Mouse (Mus musculus): Measurements from ENCODE around the gene Hinfp. TPM values are rescaled to one million over a fixed set of nuclear protein-coding genes. Genes with fewer than 3 reads are reported as not detected.
"Not testable (repeated sequence)": the region's sequence is repeated elsewhere in the genome, so short reads cannot be mapped to it uniquely, and the experiment has no call there.

The Hinfp gene
- polyA plus RNA-seq, 1 experiment from 2014 or later = 27.2 TPM

DNA sequence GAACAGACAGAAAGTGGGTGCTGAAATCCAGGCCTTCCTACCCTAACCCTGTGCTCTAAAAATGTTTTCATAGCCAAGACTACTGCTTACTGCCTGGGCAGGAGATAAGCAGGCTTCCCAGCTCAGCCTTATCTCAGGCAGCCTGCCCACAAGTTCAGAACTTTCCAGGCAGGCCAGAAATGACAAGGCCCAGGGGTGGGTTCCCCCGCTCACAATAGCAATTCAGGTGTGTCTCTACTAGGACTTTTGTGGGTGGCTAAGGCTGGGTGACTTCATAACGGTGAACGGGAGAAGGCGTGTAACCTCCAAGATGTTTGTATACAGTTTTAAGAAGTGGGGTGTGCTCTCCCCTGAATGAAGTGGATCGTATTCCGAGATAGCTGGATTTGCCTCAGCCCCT, 37.8 kb upstream of the Hinfp start:
- WGBS = 8% methylated on average over 6 of the region's 6 CpGs
- peaks cover 14% of the 10 kb centered on the region for H3K4me1 ChIP-seq (ENCODE audit: insufficient read depth, low read length)
- peak overlapping the region; percentile 71 for H3K4me2 ChIP-seq (replicated peaks; ENCODE audit: low read depth, low read length)
- no peaks in the 10 kb centered on the region for H3K27me3 ChIP-seq (ENCODE audit: insufficient read depth, low read length)
- peak overlapping the region; percentile 94 for H3K9ac ChIP-seq (replicated peaks; ENCODE audit: low read length)
- H3K9me3 ChIP-seq (ENCODE audit: low read length) = no peaks in the 10 kb centered on the region
- peak overlapping the region; percentile 90 for H3K4me3 ChIP-seq (ENCODE audit: low read length)
- H3K36me3 ChIP-seq (ENCODE audit: insufficient read depth, low read length) = peaks cover 23% of the 10 kb centered on the region
- peak overlapping the region; percentile 99 for H3K27ac ChIP-seq (ENCODE audit: low read length)
- ATAC-seq (ENCODE audit: low FRiP score, low TSS enrichment) = peak; percentile 37

DNA sequence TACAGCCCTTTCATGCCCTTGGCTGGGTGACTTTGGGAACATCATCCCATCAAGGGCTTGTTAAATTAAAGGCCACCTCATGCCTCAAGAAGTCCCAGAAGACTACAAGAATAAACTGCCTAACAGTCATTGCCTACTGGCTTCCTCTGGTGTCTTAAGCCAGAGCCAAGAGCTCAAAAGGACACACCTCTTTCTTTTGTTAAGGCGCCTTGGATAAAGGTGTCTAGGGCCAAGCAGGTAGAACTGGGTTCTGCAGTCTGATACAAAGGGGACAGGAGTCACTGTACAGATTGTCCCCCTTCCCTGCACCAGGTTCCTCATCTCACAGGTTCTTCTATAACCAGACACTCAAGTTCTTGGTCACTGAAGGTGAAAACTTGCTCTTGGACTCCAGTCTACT, 37.1 kb upstream of the Hinfp start:
- no peaks in the 10 kb centered on the region for H3K27me3 ChIP-seq (ENCODE audit: insufficient read depth, low read length)
- peak overlapping the region; percentile 94 for H3K9ac ChIP-seq (replicated peaks; ENCODE audit: low read length)
- H3K36me3 ChIP-seq (ENCODE audit: insufficient read depth, low read length) = peaks cover 16% of the 10 kb centered on the region
- H3K4me1 ChIP-seq (ENCODE audit: insufficient read depth, low read length) = peaks cover 18% of the 10 kb centered on the region
- peak overlapping the region; percentile 71 for H3K4me2 ChIP-seq (replicated peaks; ENCODE audit: low read depth, low read length)
- no peak for ATAC-seq (ENCODE audit: low FRiP score, low TSS enrichment)
- H3K27ac ChIP-seq (ENCODE audit: low read length) = 0 out of 2 replicates have a peak overlapping the region, but pooled peaks have one; percentile 99
- H3K9me3 ChIP-seq (ENCODE audit: low read length) = no peaks in the 10 kb centered on the region
- H3K4me3 ChIP-seq (ENCODE audit: low read length) = peak overlapping the region; percentile 90; the same call in 1 of the 2 replicates
- WGBS = 93% methylated on average over 1 of the region's 1 CpGs

DNA sequence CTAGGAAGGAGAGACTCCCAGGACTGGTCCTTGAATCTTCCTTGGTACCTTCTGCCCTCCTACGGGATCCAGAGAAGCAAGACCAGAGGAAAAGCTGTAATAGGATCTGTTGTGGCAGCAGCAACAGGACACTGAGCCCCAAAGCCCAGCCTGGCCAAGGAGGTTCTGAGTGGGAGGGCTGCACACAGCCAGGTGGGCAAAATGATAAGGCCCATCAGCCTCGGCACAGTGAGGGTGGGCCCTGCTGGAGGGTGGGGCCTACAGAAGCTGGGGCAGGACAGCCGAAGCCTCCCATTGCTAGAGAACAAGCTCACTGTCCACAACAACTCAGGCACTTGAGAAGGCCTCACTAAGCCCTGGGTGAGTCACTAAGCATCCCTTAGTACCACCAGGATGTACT, 36.7 kb upstream of the Hinfp start:
- H3K4me2 ChIP-seq (replicated peaks; ENCODE audit: low read depth, low read length) = peak overlapping the region; percentile 71; the same call in 1 of the 2 replicates
- H3K27me3 ChIP-seq (ENCODE audit: insufficient read depth, low read length) = no peaks in the 10 kb centered on the region
- peaks cover 12% of the 10 kb centered on the region for H3K36me3 ChIP-seq (ENCODE audit: insufficient read depth, low read length)
- no peaks in the 10 kb centered on the region for H3K9me3 ChIP-seq (ENCODE audit: low read length)
- H3K9ac ChIP-seq (replicated peaks; ENCODE audit: low read length) = peak overlapping the region; percentile 94
- no peak overlapping the region for H3K27ac ChIP-seq (ENCODE audit: low read length)
- peaks cover 22% of the 10 kb centered on the region for H3K4me1 ChIP-seq (ENCODE audit: insufficient read depth, low read length)
- no peak overlapping the region for H3K4me3 ChIP-seq (ENCODE audit: low read length)
- no peak for ATAC-seq (ENCODE audit: low FRiP score, low TSS enrichment)
- 51% methylated on average over 3 of the region's 3 CpGs for WGBS

DNA sequence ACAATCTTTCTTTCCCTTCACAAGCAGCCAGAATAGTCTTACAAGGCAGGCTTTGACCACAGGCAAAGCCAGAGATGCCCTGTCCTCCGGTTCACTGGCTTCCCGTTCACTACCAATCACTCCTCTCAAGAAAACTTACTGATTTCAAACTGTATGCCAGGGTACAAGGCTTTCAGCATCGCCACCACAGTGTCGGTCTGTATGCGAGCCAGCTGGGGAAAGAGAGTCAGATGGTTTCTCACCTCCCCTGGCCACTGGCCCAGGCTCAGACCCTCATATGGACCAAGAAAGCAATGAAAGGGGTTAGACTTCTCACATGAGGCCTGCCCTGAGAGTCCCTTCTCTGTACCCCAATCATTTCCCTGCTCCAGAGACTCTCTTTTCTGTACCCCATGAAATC, 36.0 kb upstream of the Hinfp start:
- no peak overlapping the region for H3K9ac ChIP-seq (replicated peaks; ENCODE audit: low read length)
- H3K9me3 ChIP-seq (ENCODE audit: low read length) = no peaks in the 10 kb centered on the region
- H3K36me3 ChIP-seq (ENCODE audit: insufficient read depth, low read length) = peaks cover 14% of the 10 kb centered on the region
- WGBS = 89% methylated on average over 5 of the region's 5 CpGs
- H3K27me3 ChIP-seq (ENCODE audit: insufficient read depth, low read length) = no peaks in the 10 kb centered on the region
- no peak overlapping the region for H3K27ac ChIP-seq (ENCODE audit: low read length)
- H3K4me3 ChIP-seq (ENCODE audit: low read length) = no peak overlapping the region
- H3K4me1 ChIP-seq (ENCODE audit: insufficient read depth, low read length) = peaks cover 29% of the 10 kb centered on the region
- H3K4me2 ChIP-seq (replicated peaks; ENCODE audit: low read depth, low read length) = no peak overlapping the region
- no peak for ATAC-seq (ENCODE audit: low FRiP score, low TSS enrichment)

DNA sequence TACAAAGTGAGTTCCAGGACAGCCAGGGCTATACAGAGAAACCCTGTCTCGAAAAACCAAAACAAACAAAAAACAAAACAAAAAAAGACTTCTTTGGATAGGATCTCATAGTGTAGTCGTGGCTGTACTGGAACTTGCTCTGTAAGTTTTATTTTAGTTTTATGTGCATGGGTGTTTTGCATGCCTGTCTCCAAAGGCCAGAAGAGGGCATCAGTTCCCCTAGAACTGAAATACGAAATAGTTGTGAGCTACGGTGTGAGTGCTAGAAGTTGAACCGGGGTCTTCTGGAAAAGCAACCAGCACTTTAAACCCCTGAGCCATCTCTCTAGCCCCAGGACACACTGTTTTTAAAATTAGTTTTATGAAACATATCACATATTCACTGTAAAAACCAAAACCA, 33.1 kb upstream of the Hinfp start:
- Histone ChIP-seq H3K27me3 (ENCODE audit: insufficient read depth, low read length) (no peaks in the 10 kb centered on the region), H3K4me3 (ENCODE audit: low read length) (no peak overlapping the region), H3K4me1 (ENCODE audit: insufficient read depth, low read length) (peaks cover 29% of the 10 kb centered on the region), H3K9ac (replicated peaks; ENCODE audit: low read length) (no peak overlapping the region), H3K9me3 (ENCODE audit: low read length) (no peaks in the 10 kb centered on the region), H3K4me2 (replicated peaks; ENCODE audit: low read depth, low read length) (no peak overlapping the region), H3K27ac (ENCODE audit: low read length) (no peak overlapping the region), H3K36me3 (ENCODE audit: insufficient read depth, low read length) (peaks cover 19% of the 10 kb centered on the region)
- no peak for ATAC-seq (ENCODE audit: low FRiP score, low TSS enrichment)
- WGBS = 81% methylated on average over 5 of the region's 5 CpGs

DNA sequence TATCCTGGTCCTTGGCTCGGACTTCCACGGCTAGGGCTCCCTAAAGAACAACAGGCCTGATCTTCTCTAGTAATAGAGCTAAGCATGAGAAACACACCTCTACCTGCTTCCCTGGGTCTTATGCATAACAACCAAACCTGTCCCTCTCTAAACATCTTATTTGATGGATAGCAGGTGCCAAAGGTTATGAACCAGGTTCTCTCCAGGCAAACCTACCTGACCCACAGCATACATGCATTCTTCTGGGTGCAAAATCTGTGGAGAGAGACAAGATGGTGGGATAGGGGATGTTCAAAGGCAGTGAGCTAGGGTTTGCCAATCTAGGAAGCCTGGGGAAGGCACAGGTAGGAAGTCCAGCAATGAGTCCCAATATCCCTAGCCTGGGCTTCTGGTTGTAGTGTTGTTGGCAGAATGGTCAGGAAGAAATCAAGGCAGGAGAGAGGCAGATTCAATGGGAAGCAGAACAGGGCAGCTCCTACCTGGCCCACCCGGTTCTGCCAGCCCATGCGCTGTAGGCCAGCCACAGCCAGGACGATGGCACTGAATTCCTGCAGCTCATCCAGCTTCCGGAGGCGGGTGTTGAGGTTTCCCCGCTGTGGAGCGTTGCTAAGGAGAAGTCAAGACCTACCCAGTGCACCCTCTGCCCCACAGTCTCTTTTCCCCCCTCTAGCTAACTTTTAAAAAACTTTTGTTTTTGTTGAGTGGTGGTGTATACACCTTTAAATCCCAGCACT, 32.1 kb upstream of the Hinfp start:
- ATAC-seq (ENCODE audit: low FRiP score, low TSS enrichment) = no peak
- peak overlapping the region; percentile 99 for H3K4me3 ChIP-seq (ENCODE audit: low read length)
- no peaks in the 10 kb centered on the region for H3K9me3 ChIP-seq (ENCODE audit: low read length)
- H3K27ac ChIP-seq (ENCODE audit: low read length) = no peak overlapping the region
- H3K9ac ChIP-seq (replicated peaks; ENCODE audit: low read length) = peak overlapping the region; percentile 60; the same call in 1 of the 2 replicates
- H3K4me2 ChIP-seq (replicated peaks; ENCODE audit: low read depth, low read length) = peak overlapping the region; percentile 75
- H3K4me1 ChIP-seq (ENCODE audit: insufficient read depth, low read length) = peaks cover 21% of the 10 kb centered on the region
- no peaks in the 10 kb centered on the region for H3K27me3 ChIP-seq (ENCODE audit: insufficient read depth, low read length)
- WGBS = 68% methylated on average over 9 of the region's 9 CpGs
- peaks cover 29% of the 10 kb centered on the region for H3K36me3 ChIP-seq (ENCODE audit: insufficient read depth, low read length)

DNA sequence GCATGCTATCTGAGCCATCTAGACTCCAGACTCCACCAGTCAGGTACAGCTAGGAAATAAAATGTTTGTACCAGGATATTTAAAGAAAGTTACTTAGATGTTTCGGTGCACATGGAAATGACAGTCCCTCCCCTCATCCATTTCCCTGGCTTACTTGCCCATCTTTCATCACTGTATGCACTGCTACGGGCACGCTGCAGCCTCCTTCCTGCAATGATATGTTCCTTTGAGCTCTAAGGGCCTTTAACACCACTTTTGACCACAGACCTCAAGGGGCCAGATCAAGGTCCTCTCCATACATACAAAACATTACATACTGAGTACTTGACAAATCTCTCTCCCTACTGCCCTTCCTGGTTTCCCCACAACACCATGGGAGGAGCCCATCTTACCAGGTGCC, 31.5 kb upstream of the Hinfp start:
- no peaks in the 10 kb centered on the region for H3K9me3 ChIP-seq (ENCODE audit: low read length)
- no peaks in the 10 kb centered on the region for H3K27me3 ChIP-seq (ENCODE audit: insufficient read depth, low read length)
- H3K27ac ChIP-seq (ENCODE audit: low read length) = no peak overlapping the region; the same call in 1 of the 2 replicates
- no peak for ATAC-seq (ENCODE audit: low FRiP score, low TSS enrichment)
- H3K9ac ChIP-seq (replicated peaks; ENCODE audit: low read length) = peak overlapping the region; percentile 60; the same call in 1 of the 2 replicates
- 64% methylated on average over 3 of the region's 3 CpGs for WGBS
- H3K4me2 ChIP-seq (replicated peaks; ENCODE audit: low read depth, low read length) = peak overlapping the region; percentile 75
- H3K4me3 ChIP-seq (ENCODE audit: low read length) = peak overlapping the region; percentile 99
- peaks cover 35% of the 10 kb centered on the region for H3K36me3 ChIP-seq (ENCODE audit: insufficient read depth, low read length)
- H3K4me1 ChIP-seq (ENCODE audit: insufficient read depth, low read length) = peaks cover 15% of the 10 kb centered on the region

DNA sequence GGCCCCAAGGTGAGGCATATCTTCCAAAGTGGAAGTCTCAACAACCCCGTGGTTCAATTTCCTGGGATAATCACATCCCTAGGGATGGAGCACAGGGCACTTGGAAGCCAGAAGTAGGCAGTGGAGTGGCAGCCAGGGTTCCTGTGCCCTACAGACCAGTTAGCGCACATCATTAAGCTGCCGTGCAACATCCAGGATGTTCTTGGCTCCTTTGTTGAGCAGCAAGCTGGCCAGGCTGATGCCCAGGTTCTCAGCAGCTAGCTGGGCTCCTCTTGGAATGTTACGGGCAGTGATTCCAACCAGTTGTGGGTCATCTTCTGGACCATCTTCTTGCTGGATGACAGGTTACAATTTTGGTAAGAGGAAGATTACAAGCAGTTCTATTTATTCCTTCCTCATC, 31.0 kb upstream of the Hinfp start:
- Histone ChIP-seq H3K36me3 (ENCODE audit: insufficient read depth, low read length) (peaks cover 40% of the 10 kb centered on the region), H3K4me2 (replicated peaks; ENCODE audit: low read depth, low read length) (peak overlapping the region; percentile 75), H3K4me1 (ENCODE audit: insufficient read depth, low read length) (peaks cover 15% of the 10 kb centered on the region), H3K4me3 (ENCODE audit: low read length) (peak overlapping the region; percentile 99), H3K9ac (replicated peaks; ENCODE audit: low read length) (peak overlapping the region; percentile 60)
- not testable (repeated sequence) for H3K27me3 ChIP-seq (ENCODE audit: insufficient read depth, low read length); H3K9me3 ChIP-seq (ENCODE audit: low read length); ATAC-seq (ENCODE audit: low FRiP score, low TSS enrichment); H3K27ac ChIP-seq (ENCODE audit: low read length)
- WGBS = 26% methylated on average over 4 of the region's 4 CpGs

DNA sequence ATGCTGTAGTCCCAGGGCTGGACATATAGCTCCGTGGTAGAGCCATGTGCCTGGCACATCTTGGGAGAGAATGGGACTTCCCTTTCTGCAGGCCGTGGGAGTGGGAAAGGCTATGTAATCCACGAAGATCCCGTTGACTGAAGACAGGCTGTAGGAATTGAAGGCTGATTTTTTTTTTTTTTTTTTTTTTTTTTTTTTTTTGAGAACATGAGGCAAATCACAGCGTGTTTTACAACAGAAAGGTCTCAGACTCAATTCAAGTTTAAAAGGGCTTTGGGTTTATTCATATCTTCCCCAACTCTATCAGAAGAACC, 30.6 kb upstream of the Hinfp start:
- no peak for ATAC-seq (ENCODE audit: low FRiP score, low TSS enrichment)
- H3K36me3 ChIP-seq (ENCODE audit: insufficient read depth, low read length) = peaks cover 43% of the 10 kb centered on the region

DNA sequence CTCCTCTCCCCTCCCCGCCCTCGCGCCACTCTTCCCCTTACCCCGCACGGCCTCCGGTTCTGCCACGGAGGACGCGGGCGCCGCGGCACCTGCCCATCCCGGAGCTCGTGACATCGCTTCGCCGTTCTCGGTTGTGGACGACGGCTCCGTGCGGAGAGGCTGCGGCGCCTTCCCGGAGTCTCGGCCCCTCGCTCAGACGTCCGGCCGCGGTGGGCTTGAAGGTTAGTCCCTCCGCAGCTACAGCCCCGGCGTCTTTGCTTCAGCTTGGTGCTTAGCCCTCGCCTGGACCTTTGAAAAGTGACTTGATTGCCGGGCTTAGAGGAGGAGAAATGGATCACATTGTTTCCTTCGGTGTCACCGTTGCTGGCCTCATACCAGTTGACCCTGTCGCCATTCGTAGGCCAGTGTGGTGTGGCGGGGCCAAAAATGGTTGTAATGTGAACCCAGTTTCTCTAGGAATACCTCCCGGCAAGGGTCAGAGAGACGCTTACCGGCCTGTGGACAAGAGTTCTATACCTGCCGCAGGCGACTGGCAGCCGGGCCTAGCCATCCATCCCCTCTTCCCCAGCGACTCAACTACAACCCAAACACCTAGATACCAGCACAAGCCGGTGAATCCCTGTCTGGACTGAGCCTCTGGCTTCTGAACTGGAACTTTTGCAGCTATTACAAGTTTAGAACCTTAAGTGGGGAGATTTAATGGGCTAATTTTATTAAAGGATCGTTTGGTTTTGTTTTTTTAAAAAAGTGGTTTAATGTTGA, 30.0 kb upstream of the Hinfp start:
- Histone ChIP-seq H3K9ac (replicated peaks; ENCODE audit: low read length) (peak overlapping the region; percentile 98), H3K4me1 (ENCODE audit: insufficient read depth, low read length) (peaks cover 15% of the 10 kb centered on the region), H3K9me3 (ENCODE audit: low read length) (no peaks in the 10 kb centered on the region), H3K27me3 (ENCODE audit: insufficient read depth, low read length) (no peaks in the 10 kb centered on the region), H3K4me2 (replicated peaks; ENCODE audit: low read depth, low read length) (peak overlapping the region; percentile 75), H3K36me3 (ENCODE audit: insufficient read depth, low read length) (peaks cover 47% of the 10 kb centered on the region), H3K27ac (ENCODE audit: low read length) (peak overlapping the region; percentile 98), H3K4me3 (ENCODE audit: low read length) (peak overlapping the region; percentile 99)
- ATAC-seq (ENCODE audit: low FRiP score, low TSS enrichment) = no peak; the same call in 1 of the 2 replicates
- under 1% methylated on average over 50 of the region's 50 CpGs for WGBS

More for the DNA sequence above, 30.6 kb upstream of the Hinfp start:
- Histone ChIP-seq H3K27ac (ENCODE audit: low read length) (peak overlapping the region; percentile 98), H3K4me1 (ENCODE audit: insufficient read depth, low read length) (peaks cover 15% of the 10 kb centered on the region), H3K4me2 (replicated peaks; ENCODE audit: low read depth, low read length) (peak overlapping the region; percentile 75), H3K9ac (replicated peaks; ENCODE audit: low read length) (peak overlapping the region; percentile 98), H3K4me3 (ENCODE audit: low read length) (peak overlapping the region; percentile 99), H3K9me3 (ENCODE audit: low read length) (no peaks in the 10 kb centered on the region), H3K27me3 (ENCODE audit: insufficient read depth, low read length) (no peaks in the 10 kb centered on the region)
- WGBS = 1% methylated on average over 5 of the region's 5 CpGs
